Mouse (Mus musculus): Measurements from ENCODE around the gene Lrif1.
"Not testable (repeated sequence)": the region's sequence is repeated elsewhere in the genome, so short reads cannot be mapped to it uniquely, and the experiment has no call there.

The Lrif1 gene

DNA sequence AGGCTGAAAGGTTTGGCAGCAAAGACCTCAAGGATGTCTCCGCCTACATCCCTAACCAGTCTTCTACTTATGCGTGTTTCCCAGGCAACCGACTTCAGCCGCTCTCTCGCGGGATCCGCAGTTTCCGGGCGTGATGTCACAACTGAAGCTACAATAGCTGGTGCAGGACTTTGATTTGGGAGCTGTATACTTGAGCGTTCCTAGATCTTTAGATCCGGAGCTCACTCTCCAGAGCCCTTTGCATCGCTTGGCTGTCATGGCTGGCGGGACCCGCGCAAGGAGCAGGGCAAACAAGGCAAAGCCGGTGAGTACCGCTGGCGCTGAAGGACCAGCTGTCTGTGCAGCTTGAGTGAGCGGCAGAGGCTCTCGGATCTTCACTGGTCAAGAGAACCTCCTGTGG, at the start of gene Lrif1:
Gene Lrif1, plus strand, starts transcription at position 158 of the 400 bp plus-strand sequence.
- in situ Hi-C loops (cut with MboI; ENCODE audit: low sequenced_read_pairs): no loop called here

DNA sequence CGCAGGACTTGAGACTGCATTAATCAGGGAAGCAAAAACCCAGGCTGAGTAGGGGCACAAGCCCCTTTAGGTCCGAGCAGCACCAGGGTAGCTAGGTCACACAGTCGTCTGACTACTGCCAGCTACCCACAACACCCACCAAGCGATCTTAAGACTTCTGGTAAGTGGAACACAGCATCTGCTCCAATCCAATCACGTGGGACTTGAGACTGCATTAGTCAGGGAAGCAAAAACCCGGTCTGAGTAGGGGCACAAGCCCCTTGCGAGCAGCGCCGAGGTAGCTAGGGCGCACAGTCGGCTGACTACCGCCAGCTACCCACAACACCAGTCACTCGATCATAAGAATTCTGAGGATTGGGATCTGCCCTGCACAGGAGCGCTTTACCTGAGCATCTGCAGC, 12.0 kb upstream of the Lrif1 start:
- in situ Hi-C loops (cut with MboI; ENCODE audit: low sequenced_read_pairs): not testable (repeated sequence)

DNA sequence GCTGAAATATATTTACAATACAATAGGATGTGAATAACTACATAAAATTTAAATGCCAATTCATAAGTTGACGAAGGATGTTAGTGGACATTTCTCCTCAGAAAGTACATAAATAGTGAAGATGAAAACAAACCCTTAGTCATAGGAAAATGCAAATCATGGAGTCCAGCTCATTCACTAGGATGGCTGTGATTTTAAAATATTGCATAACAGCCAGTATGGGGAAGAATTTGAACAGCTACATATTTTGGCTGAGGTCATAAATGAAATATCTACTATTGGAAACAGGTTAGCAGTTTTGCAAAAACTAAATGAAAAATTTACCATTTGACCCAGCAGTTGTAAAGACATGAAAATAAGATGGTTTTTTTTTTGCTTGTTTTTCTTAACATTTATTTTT, 594 bp downstream of the Lrif1 start:
- in situ Hi-C loops (cut with MboI; ENCODE audit: low sequenced_read_pairs): no loop called here

DNA sequence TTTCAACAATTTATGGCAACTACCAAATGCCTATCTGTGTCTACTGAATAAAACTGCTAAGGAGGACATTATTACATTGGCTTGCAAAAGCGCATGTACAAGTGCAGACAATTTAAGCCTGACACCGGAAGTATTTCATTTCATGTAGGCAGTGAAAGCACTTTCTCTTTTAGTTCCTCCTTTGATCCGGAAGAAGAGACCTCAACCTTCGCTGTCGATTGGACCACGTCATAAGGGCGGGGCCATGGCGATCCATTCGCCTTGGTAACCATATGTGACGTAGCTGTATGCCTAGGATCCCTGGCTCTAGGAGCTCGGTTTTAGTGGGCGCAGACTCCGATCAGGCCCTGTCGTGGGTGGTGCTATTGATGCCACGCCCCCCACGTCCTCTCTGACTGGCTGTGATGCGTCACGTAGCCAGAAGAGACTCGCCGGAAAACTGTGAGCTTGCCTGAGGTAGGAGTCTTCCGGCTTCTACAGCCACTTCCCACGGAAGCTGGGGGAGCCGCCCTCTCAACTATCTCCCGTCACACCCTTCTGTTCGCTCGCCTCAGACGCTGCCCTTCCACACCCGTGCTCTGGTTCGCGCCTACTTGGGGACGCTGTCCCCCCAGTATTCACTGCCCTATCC, 36.7 kb downstream of the Lrif1 start:
- in situ Hi-C loops (cut with MboI; ENCODE audit: low sequenced_read_pairs): no loop called here

DNA sequence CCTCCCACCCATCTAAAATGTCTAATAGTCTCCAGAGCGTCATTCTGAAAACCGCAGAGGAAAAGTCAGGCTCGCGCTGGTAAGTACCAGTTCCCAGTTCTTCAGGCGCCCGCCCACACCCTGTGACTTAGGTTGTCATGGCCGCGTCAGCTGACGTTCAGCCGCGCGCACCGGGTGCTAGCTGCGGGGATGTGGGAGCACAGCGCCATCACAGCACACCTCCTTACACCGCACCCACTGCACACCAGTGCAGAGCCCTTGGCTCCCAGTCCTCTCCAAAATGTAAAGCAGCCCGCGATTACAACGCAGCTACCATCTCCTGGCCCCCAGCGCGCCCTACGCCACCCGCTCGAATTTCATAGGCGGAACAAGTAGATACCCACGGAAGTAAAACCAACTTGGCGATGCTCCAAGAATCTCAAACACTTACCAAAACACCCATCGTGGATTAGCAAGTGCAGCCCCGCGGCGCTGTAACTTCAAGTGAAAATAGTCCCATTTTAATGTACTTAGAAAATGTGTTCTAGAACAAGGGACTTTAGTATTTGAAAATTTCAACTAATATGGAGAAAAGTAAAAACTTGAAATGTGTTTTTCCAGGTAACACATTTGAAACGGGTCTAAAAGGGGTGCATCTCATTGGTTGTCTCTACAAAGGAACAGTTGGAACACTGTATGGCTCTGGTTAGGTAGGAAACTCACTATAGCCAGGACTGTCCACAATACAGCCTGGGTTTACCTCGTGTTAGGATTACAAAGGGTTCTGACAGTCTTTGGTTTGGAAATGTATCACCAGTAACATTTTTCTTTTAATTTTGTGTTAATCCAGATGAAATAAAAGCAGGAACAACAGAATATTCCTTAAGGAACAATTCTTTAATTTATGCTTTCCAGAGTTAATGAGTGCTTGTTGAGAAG, 37.5 kb downstream of the Lrif1 start:
- in situ Hi-C loops (cut with MboI; ENCODE audit: low sequenced_read_pairs): no loop called here

DNA sequence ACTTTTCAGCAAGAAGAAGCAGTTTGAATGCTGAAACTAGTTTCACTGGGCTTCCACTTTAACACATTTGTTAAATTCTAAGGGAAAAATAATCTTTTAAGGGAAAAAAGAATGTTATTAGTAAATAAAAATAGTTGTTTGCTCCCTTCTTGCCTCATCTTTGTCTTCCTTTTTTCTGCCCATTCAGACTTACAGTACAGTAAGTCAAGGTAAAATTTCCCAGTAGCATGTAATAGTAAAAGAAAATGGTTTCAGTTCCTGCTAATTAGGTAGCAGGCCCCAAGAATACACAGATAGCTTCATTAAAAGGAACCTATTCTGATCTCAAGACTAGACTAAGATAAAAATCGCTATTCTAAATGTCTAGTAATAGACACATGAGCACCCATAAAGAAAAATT, 71.1 kb downstream of the Lrif1 start:
- in situ Hi-C loops (cut with MboI; ENCODE audit: low sequenced_read_pairs): loop anchor here (25.0 kb wide), 1 partner anchor 331 kb away; no protein-coding TSS in a partner anchor

DNA sequence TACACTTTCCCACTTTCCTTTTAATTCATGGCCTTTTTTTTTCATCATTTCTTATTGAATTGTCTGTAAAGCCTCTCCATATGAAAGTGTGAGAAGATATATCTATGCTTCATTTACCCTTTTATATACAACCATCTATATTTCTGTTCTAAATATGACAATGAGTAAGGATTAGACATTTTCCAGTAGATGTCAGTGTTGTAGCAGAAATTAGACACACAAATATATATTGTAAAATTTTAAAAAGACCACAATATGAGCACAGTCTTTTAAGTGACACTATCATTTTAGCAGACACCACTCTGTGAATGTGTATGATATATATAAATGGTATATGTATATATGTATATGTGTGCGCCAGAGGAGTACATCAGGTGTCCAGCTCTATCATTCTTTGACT, 87.0 kb downstream of the Lrif1 start:
- in situ Hi-C loops (cut with MboI; ENCODE audit: low sequenced_read_pairs): loop anchor here (25.0 kb wide), 1 partner anchor 315 kb away; no protein-coding TSS in a partner anchor

DNA sequence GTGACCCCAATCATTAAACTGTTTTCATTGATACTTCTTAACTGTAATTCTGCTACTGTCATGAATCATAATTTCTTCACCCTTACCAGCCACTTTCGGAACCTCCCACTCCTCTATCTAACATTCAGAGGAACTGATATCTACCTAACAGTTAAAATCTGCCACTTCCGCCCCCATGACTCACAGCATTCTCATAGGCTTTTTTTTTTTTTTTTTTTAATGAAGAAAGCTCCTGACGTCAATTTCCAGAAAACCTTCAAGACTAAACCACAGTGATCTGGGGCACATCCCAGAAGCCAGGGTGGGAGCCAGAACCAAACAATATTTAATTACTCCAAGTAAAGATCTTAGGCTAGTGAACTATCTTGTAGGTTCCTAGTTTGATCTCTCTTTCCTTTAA, 100.3 kb downstream of the Lrif1 start:
- in situ Hi-C loops (cut with MboI; ENCODE audit: low sequenced_read_pairs): no loop called here
